Mouse (Mus musculus) heart, postnatal 10 days (tissue): ENCODE data around the gene Ddx28. TPM values are rescaled to one million over a fixed set of nuclear protein-coding genes. Genes with fewer than 3 reads are reported as not detected.
A peak's percentile ranks its signal among the peaks of the same experiment; 100 is the strongest.
"Not testable (repeated sequence)": the region's sequence is repeated elsewhere in the genome, so short reads cannot be mapped to it uniquely, and the experiment has no call there.

Experiments
- DNase-seq, 2 experiments: peaks; one replicate each; pipeline ENCODE4 v3.0.0; 2021
- intact Hi-C: fragments of 180-260 bp; cut with DNase I; formaldehyde crosslinking; loops from one replicate; pipeline ENCODE4 v1.15.1; 2025
- total RNA-seq, 2 experiments: library from RNA; stranded (reverse); gene quantifications; 2 replicates each; pipeline ENCODE4 v1.2.3; 2021

Gene Ddx28
- total RNA-seq, 2 experiments from 2014 or later: 9.5 to 10.5 TPM

GRCm38 (mm10) chr8:106017130-106017529 lies 5.4 kb upstream of the Ddx28 start:
- no peak for DNase-seq
- intact Hi-C loops: no loop called here

DNA sequence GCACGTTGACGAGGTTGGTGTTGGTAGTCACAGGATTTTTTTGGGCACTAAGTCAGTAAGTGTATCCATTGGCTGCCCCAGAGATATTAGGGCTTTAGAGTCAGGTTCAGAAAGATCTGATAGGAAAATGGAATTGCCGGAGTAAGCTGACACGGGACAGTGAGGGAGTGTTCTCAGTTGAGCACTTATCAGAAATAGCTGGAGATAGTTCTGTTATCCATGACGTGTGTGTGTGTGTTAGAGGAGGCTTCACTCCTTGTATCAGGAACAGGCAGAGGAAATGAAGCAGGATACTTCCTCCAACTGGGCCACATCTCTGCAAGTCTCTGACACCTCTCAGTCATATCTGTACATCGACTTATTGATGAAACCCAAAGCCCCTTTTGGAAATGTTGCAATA lies 4.6 kb upstream of the Ddx28 start:
- intact Hi-C loops: no loop called here
- no peak for DNase-seq

GRCm38 (mm10) chr8:106012203-106012602 lies 521 bp upstream of the Ddx28 start:
- DNase-seq, intact Hi-C loops: not testable (repeated sequence)

DNA sequence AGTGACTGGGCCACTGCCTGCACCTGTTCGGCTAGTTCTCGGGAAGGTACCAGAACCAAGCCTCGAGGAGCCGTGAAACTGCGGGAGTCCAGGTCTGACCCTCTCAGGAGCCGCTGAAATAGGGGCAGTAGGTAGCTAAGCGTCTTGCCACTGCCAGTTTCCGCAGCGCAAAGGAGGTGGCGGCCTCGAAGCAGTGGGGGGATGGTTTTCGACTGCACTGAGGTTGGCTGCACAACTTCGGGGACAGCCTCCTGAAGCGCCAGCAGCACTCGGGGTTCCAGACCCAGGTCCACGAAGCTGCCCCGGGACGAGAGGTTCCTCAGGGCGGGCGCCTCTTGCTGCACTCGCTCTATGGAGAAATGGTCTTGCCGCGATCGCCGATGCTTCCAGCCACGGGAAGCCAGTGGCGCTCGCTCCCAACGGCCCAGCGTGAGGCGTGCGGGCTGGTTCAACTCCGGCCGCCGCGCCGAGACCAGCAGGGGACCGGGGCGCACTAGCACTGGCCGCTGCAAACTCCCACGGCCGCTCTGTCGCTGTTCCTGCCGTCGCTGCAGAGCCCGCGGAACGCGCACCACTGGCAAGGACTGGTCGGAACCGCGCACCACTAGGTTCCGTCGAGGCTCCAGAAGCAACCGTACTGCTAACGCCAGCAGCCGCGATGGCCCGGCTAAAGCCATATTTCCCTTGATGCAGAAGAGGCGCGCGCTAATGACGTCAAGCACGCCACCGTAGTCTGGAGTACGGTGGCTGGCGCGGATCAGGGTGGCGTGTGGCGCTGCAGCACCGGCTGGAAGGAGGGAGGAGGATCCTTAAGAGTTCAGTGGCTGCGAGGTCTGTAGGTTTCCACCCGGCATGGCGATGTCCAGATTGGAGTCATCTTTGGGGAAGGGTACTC lies 687 bp downstream of the Ddx28 start:
- intact Hi-C loops: loop anchor here (2.0 kb wide), 1 partner anchor 110 kb away; the partner anchor contains the start of gene Pskh1
- peak; percentile 93 to 95 for DNase-seq

GRCm38 (mm10) chr8:106007891-106008290 lies 3.8 kb downstream of the Ddx28 start:
- DNase-seq, intact Hi-C loops: not testable (repeated sequence)

DNA sequence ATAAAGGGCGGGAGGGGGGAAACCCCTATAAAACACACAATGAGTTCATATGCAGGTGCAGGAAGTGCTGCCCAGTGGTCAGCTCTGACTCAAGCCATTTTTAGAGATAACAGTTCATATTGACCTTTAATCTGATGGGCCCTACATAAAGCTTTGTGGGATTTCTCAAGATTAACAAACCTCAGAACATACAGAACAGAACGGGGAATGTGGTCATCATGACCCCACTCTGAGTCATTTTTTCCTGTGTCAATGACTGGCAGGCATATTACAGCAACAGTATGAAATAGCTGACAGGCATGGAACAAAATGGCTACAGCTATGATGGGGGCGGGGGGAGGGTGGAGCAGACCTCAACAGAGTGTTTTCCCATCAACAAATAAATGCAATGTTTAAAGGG lies 4.5 kb downstream of the Ddx28 start:
- intact Hi-C loops: no loop called here
- no peak for DNase-seq

GRCm38 (mm10) chr8:106006413-106006812 lies 5.3 kb downstream of the Ddx28 start:
- intact Hi-C loops: no loop called here
- DNase-seq: no peak

DNA sequence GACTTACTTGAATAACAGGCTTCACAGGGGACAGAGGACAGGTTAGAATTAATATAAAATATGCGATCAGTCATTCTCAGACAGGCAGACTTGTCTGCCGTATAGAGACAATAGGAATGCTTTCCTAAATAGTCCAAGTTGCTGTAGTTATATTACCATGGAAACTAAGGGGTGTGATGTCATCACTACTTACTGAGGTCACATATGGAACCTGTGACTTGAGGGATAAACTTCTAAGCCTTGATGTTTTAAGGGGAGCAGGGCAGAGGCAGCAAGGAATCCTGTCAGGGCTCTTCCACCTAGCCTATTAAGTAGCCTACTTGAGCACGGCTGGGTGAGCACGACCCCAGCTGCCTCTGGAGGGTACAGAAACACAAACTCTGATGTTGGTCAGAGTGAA lies 5.8 kb downstream of the Ddx28 start, which contains the start of gene Dpep2nb:
Gene Dpep2nb, minus strand, starts transcription at position 101 of the 400 bp plus-strand sequence.
- intact Hi-C loops: no loop called here
- no peak for DNase-seq

GRCm38 (mm10) chr8:106004538-106005207 lies 7.0 kb downstream of the Ddx28 start:
- intact Hi-C loops: no loop called here
- no peak for DNase-seq

DNA sequence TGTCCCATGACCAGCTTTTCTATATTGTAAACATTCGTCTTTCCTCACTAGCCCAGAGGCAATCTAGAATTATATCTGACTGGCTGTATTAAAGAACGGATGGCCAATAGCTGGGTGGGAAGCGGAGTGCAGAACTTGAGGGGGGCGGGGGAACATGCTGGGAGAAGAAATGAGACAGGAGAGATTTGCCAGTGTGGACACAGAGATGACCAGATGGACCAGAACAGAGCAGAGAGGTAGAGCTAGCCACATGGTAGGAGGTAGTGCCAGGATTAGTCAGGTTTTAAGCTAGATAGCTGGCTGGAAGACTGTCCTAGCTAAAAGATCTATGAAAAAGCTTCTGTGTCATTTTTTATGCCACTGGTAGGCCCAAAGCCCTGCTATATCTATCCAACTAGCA lies 9.8 kb downstream of the Ddx28 start:
- DNase-seq: no peak
- intact Hi-C loops: no loop called here

DNA sequence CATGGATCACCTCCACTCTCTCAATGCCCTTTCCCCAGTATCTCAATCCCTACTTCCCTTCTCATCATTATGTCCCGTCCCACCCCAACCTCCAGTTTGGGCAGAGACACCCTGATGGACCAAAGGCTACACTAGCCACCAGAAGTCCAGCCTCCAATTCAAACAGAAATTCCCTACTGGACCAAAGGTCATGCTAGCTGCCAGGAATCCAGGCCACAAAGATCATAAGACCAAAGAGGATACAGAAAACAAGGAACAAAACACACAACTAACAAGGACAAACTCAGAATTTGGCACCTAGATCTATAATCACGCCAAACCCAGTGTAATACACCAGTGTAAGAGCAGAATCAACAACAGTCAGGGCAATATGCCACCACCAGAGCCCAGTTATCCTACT lies 12.7 kb downstream of the Ddx28 start:
- intact Hi-C loops: no loop called here

GRCm38 (mm10) chr8:105996359-105996758 lies 15.3 kb downstream of the Ddx28 start:
- DNase-seq: peak in 1 of 2 experiments; percentile 10
- intact Hi-C loops: no loop called here

More for the DNA sequence above, 12.7 kb downstream of the Ddx28 start:
- DNase-seq: no peak

DNA sequence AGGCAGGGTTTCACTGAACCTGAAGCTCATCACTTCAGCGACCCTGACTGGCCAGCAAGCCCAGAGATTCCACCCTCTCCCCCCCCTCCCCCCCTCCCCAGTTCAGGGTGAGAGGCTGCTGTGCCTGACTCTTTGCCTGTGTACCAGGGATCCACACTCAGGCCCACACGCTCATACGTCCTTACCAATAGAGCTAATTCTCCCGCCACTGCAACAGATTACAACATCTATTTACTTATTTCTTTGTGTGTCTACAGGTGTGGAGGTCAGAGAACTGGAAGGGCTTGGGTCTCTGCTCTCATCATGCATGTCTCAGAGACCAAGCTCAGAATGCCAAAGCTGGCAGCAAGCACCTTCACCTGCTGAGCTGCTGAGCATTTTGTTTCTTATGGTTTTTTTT lies 18.5 kb downstream of the Ddx28 start:
- intact Hi-C loops: loop anchor here (5.0 kb wide), 1 partner anchor 124 kb away; no protein-coding TSS in a partner anchor
- no peak for DNase-seq

DNA sequence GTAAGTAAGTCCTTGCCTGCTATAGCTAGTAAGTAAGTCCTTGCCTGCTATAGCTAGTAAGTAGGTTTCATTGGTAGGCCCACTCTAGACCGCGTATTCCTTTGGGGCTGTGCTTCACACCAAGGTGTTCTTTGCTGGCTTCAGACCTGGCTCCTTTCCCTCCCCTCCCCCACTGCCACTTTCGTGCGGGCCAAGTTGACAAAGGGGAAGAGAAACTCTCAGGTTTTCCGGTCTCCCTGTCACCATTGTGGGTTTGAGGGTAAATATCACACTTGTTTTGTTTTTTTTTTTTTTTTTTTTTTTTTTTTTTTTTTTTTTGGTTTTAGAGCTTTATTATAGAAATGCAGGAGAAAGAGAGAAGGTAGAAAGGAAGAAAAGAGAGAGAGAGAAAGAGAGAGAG lies 19.2 kb downstream of the Ddx28 start:
- DNase-seq: peak in 1 of 2 experiments; percentile 20
- intact Hi-C loops: loop anchor here (5.0 kb wide), 1 partner anchor 125 kb away; no protein-coding TSS in a partner anchor

- intact Hi-C loops: loop anchor here (1.0 to 5.0 kb wide), 2 partner anchors 31 to 126 kb away; no protein-coding TSS in a partner anchor
- no peak for DNase-seq
Observed at GRCm38 (mm10) chr8:105991546-105991945, 20.1 kb downstream of the Ddx28 start.

DNA sequence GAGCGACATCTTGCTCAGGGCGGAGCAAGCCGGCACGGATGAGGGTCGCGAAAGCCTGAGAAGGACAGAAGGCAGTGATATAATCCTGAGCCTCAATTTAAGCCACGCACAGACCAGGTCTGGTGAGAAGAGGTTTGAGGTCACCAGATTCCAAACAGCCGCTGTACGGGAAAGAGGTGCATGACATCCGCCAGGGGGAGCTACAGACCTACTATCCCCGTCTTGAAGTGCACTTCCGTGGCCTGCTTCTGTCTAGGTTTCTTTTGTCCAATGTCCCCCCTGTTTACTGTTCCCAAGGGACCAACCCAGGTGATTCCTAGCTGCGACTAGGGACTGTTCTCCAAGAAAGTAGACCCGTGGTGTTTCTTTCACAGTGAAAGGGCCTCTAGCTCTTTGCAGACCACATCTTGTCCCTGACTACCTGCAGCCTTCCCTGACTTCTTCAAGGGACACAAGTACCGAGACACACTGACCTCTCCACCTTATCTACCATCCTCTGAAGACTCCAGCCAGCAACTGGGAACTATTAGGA lies 20.8 kb downstream of the Ddx28 start, which contains the start of gene Dus2:
Gene Dus2, plus strand, starts transcription at position 482 of the 532 bp plus-strand sequence.
- intact Hi-C loops: loop anchor here (1.0 to 5.0 kb wide), 2 partner anchors 31 to 126 kb away; no protein-coding TSS in a partner anchor
- peak; percentile 86 to 93 for DNase-seq

GRCm38 (mm10) chr8:105988546-105988945 lies 23.1 kb downstream of the Ddx28 start:
- DNase-seq: no peak
- intact Hi-C loops: no loop called here

DNA sequence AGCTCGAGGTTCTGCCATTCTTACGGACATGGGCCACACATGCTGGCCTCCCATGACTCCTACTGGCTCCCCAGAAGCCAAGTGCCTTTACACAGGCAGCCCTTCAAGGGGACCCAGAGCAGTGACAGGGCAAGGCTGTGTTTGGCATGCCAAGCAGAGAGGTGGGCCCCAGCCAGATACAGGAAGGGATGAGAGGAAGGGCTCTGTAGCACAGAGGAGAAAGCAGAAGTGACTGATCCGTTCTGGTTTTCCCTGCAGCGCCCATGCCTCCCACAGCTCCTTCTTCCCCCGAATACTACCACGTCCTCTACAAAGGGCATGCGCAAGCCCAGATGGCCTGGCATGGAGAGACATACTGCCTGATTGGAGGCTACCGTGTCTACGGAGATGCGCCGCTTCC lies 28.3 kb downstream of the Ddx28 start:
- intact Hi-C loops, DNase-seq: not testable (repeated sequence)

- intact Hi-C loops: no loop called here
- DNase-seq: no peak
Observed at GRCm38 (mm10) chr8:105981146-105981545, 30.5 kb downstream of the Ddx28 start.

DNA sequence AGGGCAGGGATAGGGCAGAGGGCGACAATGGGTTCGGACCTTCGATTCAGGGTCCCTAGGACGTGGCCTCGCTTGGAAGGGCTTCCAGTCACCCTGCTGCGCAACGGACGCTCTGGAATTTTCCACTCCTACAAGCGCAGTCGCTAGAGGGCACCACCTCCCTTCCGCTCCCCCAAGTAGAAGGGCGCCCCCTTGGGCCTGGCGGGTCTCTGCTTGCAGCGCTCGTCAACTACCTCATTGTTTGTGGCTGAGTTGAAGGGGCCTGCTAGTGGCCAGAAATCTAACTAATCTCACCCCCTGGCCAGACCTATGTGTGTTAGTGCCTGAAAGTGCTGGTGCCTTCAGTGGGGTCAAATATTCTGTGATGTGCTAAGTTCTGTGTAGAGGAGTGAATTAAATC lies 32.4 kb downstream of the Ddx28 start, which contains the start of gene Dpep3:
Gene Dpep3, minus strand, starts transcription at position 105 of the 400 bp plus-strand sequence.
- no peak for DNase-seq
- intact Hi-C loops: no loop called here

GRCm38 (mm10) chr8:105975363-105975762 lies 36.3 kb downstream of the Ddx28 start:
- intact Hi-C loops: no loop called here
- no peak for DNase-seq
